Mouse (Mus musculus) intestine, postnatal 0 days (tissue): ENCODE measurements at regions not wholly inside any gene's neighbourhood (a gene's known extent, or its start where the extent isn't known, plus 50 kb on each side); places are given as distances from the start of the nearest gene placed in this dataset.

Experiments used
- ATAC-seq: fragments of 200-750 bp; cut with Nextera tagmentation; 2 replicates; pipeline ENCODE4 v1.8.0; 2017; ENCODE audit warnings: mild to moderate bottlenecking, moderate TSS enrichment, moderate library complexity
- H3K27ac ChIP-seq: fragments of 300-500 bp; sonication (generic); 2 replicates; pipeline ENCODE4 v1.5.1; 2014; ENCODE audit warnings: mild to moderate bottlenecking, low read depth, low read length, moderate library complexity
- H3K27me3 ChIP-seq: fragments of 300-500 bp; sonication (generic); replicated peaks from 2 replicates; pipeline ENCODE4 v1.6.1; 2014; ENCODE audit warnings: low read length, mixed read lengths; ENCODE audit not compliant: control insufficient read depth, insufficient read depth
- H3K36me3 ChIP-seq: fragments of 300-500 bp; sonication (generic); 2 replicates; pipeline ENCODE4 v1.6.1; 2014; ENCODE audit warnings: mild to moderate bottlenecking, moderate library complexity; ENCODE audit not compliant: control insufficient read depth, insufficient read depth
- H3K4me1 ChIP-seq: fragments of 300-500 bp; sonication (generic); replicated peaks from 2 replicates; pipeline ENCODE4 v1.6.1; 2014; ENCODE audit warnings: antibody characterized with exemption, low read length, mixed read lengths; ENCODE audit not compliant: control insufficient read depth, insufficient read depth
- H3K4me2 ChIP-seq: fragments of 300-500 bp; sonication (generic); replicated peaks from 2 replicates; pipeline ENCODE4 v1.6.1; 2014; ENCODE audit warnings: low read depth, mild to moderate bottlenecking, moderate library complexity
- H3K4me3 ChIP-seq: fragments of 300-500 bp; sonication (generic); 2 replicates; pipeline ENCODE4 v1.5.1; 2014; ENCODE audit warnings: low read depth, low read length
- H3K9ac ChIP-seq: fragments of 300-500 bp; sonication (generic); 2 replicates; pipeline ENCODE4 v1.6.1; 2014; ENCODE audit warnings: mild to moderate bottlenecking, low read depth, low read length
- H3K9me3 ChIP-seq: fragments of 300-500 bp; sonication (generic); 2 replicates; pipeline ENCODE4 v1.6.1; 2016; ENCODE audit warnings: mixed run types; ENCODE audit not compliant: control insufficient read depth
- CTCF ChIP-seq: sonication (generic); IDR thresholded peaks from 2 replicates; pipeline ENCODE4 v1.5.1; 2016; ENCODE audit warnings: low read depth, mild to moderate bottlenecking, control low read depth, antibody characterized with exemption, moderate library complexity
- WGBS: fragments of 180-500 bp; shearing (Covaris S2); extraction: QIAGEN DNeasy Blood & Tissue Kit; methylation state at CpG from one replicate; pipeline ENCODE4 v1.1.7; 2014; 5-methylcytosine and 5-hydroxymethylcytosine counted together

GRCm38 (mm10) chr5:45931252-45931651, 73.8 kb upstream of the Lcorl start:
- Histone ChIP-seq H3K4me2 (no peak overlapping the region), H3K27ac (no peak overlapping the region), H3K4me1 (no peaks in the 10 kb centered on the region), H3K36me3 (no peaks in the 10 kb centered on the region), H3K9ac (no peak overlapping the region), H3K27me3 (no peaks in the 10 kb centered on the region), H3K4me3 (no peak overlapping the region), H3K9me3 (no peaks in the 10 kb centered on the region)
- TF ChIP-seq CTCF: no peak
- 64% methylated on average over 2 of the region's 2 CpGs for WGBS
- ATAC-seq: no peak

GRCm38 (mm10) chr5:45925879-45926410, 68.5 kb upstream of the Lcorl start:
- H3K27me3 ChIP-seq: no peaks in the 10 kb centered on the region
- no peak overlapping the region for H3K9ac ChIP-seq
- no peaks in the 10 kb centered on the region for H3K4me1 ChIP-seq
- peak overlapping the region; percentile 35 for H3K4me2 ChIP-seq
- no peaks in the 10 kb centered on the region for H3K36me3 ChIP-seq
- TF ChIP-seq CTCF: no peak
- H3K4me3 ChIP-seq: no peak overlapping the region
- peak; percentile 96 for ATAC-seq
- no peaks in the 10 kb centered on the region for H3K9me3 ChIP-seq
- WGBS: 21% methylated on average over 9 of the region's 9 CpGs
- peak overlapping the region; percentile 80 for H3K27ac ChIP-seq

- WGBS: 46% methylated on average over 3 of the region's 3 CpGs
- peak; percentile 71 for ATAC-seq
- no peak overlapping the region for H3K27ac ChIP-seq
- no peaks in the 10 kb centered on the region for H3K27me3 ChIP-seq
- H3K4me3 ChIP-seq: no peak overlapping the region
- no peak overlapping the region for H3K4me2 ChIP-seq
- no peak overlapping the region for H3K9ac ChIP-seq
- no peaks in the 10 kb centered on the region for H3K4me1 ChIP-seq
- no peaks in the 10 kb centered on the region for H3K9me3 ChIP-seq
- H3K36me3 ChIP-seq: no peaks in the 10 kb centered on the region
- TF ChIP-seq CTCF: no peak
Observed at GRCm38 (mm10) chr5:45923907-45924594, 66.6 kb upstream of the Lcorl start.
